Mouse (Mus musculus) lung, adult 18-20 months (tissue): Measurements from ENCODE around the gene Cbfb.
"Not testable (repeated sequence)": the region's sequence is repeated elsewhere in the genome, so short reads cannot be mapped to it uniquely, and the experiment has no call there.

Experiments
- DNase-seq, 2 experiments: peaks; one replicate each; pipeline ENCODE4 v3.0.0; 2022; ENCODE audit warnings: mixed read lengths in 2 of 2

Cbfb gene

GRCm38 (mm10) chr8:105170381-105171115 is at the start of gene Cbfb:
Gene Cbfb, plus strand, starts transcription at chr8:105170674.
- peak; percentile 98 for DNase-seq

DNA sequence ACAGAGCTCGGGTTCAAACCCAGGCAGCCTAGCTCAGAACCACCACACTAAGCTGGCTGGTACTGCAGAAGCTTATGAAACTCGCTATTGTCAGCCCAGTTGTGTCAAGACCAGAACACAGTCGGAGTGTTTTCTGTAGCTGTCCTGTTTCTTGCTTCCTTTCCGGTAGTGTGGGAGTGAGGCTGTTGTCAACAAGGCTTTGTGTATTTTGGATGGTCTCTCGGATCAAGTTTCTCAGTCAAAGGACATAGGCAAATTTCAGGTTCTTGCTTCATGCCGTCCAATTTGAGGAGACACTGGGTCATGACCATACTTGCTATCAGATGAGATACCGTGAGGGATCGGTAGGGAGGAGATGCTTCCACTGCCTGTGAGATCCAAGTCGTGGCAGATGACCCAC is 40.6 kb upstream of the Cbfb start:
- DNase-seq: no peak

DNA sequence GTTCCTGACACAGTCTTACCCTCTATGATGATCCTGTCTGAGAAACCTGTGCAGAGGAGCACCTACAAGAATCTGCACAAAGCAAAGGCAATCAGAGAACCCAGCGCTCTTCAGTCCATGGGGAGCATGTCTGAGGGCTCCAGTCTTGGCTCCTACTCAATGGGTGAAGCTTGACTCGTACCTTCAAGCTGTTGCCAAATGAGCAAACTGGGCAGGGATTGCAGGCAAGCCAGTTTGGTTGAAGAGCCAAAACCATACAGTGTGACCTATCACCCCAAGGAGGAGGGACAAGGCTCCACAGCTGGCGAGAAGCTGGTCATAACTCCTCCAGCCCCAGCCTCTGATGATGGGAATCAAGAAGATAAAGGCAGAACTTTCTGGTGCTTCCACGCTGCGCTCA is 39.0 kb upstream of the Cbfb start, which contains the start of gene Ces4a:
Gene Ces4a (plus strand): TSS at position 292 of the 400 bp plus-strand sequence.
- no peak for DNase-seq

DNA sequence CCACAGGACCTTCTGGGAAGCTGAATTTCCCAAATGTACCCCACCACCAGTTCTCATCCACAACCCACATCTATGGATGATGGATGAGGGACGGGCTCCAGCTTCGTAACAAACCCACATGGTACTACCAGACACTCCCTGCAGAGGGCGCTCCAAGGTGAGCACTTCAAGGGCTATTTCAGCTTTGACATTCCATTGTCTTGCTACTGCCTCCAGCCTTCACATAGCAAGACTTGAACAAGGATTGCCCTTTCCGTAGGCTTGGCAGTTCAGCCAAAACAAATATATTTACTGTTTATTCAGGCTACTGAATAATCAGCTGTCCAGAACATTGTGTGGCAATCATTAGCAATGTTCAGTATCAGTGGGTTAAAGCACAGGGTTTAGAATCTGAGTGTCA is 32.1 kb upstream of the Cbfb start:
- DNase-seq: peak; percentile 79 to 84

DNA sequence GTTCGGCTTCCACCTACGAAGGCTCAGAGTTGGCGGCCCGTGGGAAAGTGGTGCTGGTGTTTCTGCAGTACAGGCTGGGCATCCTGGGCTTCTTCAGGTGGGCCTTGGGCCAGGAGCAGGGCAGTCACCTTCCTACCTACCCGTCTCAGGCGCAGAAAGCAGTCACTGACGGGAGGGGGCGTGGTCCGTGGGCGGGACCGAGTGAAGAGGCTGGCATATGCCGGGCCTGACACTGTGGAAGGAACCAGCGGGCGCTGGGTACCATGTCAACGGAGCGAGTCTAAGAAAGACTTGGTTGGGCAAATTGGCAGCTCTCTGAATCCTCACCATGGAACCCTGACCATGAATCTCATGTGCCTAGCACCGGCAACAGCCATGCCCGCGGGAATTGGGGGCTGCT is 28.1 kb upstream of the Cbfb start:
- no peak for DNase-seq

GRCm38 (mm10) chr8:105151654-105152053 is 18.8 kb upstream of the Cbfb start:
- no peak for DNase-seq

DNA sequence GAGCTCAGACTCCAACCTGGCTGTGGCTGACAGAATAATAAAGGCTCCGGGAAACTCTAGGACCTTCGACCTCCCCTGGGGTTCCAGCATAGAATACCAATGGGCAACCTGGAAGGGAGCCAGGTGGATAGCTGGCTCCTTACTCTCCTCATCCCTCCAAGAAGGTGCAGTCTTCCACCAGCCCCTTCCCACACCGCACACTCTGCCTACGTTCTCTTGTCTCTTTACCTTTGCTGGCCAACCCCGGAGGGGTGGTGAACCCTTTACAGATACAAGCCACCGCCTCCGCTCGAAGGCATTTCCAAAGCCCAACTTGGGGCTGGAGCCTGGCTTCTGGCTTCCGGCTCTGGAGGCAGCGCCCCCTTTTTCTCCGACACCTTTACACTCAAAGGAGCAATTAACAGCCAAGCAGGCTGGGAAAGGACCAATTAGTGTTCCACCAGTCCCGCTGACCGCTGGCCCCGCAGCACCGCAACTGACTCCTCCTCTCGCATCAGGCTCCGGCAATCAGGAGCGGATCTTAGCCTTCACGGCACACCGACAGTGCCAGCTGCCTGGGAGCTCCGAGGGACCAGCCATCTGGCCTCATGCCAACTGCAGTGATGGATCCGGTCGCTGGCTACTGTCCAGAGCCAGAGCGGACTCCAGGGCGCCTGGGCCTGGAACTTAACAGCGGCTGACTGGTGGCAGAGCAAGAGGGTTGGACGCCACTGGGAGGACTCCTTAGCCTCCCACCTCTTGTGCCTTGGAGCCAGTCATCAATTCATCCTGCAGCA is 17.7 kb upstream of the Cbfb start:
- peak; percentile 65 to 77 for DNase-seq

GRCm38 (mm10) chr8:105154316-105154715 is 16.2 kb upstream of the Cbfb start:
- DNase-seq: no peak

GRCm38 (mm10) chr8:105155091-105155745 is 15.3 kb upstream of the Cbfb start:
- no peak for DNase-seq

- peak; percentile 58 to 64 for DNase-seq
Observed at GRCm38 (mm10) chr8:105157555-105157954, 12.9 kb upstream of the Cbfb start.

DNA sequence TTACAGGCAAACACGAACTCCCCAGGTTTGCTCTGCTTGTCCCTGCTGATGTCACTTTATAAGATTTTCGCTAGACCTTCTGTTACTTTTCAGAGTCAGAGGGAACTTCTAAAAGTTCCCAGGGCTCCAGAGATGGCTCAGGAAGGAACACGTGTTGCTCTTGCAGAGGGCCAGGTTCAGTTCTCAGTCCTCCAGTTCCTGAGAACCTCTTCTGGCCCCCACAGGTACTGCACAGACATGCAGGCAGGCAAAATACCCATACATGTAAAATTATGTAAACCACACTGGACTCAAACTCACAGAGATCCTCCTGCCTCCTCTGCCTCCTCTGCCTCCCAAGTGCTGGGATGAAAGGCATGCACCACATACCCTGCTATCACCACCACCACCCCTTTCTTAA is 12.4 kb upstream of the Cbfb start:
- no peak for DNase-seq

DNA sequence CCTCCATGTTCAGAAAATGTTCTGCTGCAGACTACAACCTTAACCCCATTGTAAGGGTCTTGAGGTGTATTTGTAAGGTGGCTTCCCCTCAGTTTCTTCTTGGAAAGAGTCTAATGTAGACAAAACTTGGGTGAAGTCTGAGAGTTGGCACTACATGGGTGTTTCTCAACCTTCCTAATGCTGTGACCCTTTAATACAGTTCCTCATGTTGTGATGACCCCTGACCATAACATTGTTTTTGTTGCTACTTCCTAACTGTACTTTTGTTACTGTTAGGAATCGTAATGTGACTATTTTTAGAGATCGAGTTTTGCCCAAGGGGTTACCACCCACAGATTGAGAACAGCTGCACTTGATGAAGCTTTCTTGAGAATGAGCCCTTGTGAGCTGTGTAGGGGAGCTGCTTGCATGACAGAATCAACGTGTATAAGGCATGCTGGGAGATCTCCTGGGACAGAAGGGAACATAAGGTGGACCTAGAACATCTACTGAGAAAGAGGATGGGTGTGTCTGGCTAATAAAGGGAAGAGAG is 9.3 kb upstream of the Cbfb start:
- no peak for DNase-seq

DNA sequence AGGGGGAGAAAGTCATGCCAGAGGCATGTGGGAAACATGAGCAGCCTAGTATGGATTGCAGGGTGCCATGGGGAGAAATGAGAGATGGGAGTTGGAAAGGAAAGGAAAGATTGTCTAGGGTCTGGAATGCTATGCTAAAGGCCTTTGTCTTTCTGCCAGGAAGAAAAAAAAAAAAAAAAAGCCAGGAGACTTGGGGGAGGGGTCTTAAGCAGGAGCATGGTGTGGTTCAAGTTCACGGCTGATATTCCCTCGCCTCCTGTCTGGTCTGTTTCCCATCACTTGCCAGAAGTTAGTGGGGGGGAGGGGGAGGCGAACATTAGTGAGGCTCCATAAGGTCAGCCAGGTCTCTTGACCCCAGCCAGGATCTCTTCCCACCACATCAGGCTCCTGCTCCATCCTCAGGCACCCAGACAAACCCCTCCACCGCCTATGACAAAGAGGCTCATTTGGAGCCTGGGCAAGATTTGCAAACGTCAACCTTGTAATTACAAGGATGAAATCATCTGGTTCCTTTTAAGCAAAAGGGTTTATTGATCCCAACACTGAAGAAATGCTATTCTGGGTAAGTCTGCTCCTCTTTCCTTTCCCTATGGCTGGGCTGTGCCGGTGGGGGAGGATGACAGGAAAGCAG is 6.1 kb upstream of the Cbfb start:
- no peak for DNase-seq

DNA sequence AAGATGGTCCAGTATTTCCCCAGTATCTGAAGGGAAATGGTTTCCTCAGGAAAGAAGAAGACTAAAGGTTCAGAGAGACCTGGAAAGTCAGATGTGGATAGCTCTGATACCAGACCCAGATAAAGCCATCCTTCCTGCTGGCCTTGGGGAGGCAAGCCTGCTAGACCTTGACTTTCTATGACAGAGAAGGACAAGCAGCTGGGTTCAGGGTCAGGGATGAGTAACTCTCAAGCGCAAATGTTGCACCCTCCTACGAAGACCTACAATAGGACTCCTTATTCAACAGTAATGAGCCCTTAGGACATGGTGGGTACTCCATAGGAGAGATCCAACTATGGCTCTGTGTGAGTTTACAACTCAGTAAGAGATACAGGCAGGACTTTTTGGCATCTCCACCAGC is 5.3 kb upstream of the Cbfb start:
- DNase-seq: no peak

- no peak for DNase-seq
Observed at GRCm38 (mm10) chr8:105167116-105167515, 3.4 kb upstream of the Cbfb start.

GRCm38 (mm10) chr8:105169582-105169981 is 892 bp upstream of the Cbfb start:
- no peak for DNase-seq

DNA sequence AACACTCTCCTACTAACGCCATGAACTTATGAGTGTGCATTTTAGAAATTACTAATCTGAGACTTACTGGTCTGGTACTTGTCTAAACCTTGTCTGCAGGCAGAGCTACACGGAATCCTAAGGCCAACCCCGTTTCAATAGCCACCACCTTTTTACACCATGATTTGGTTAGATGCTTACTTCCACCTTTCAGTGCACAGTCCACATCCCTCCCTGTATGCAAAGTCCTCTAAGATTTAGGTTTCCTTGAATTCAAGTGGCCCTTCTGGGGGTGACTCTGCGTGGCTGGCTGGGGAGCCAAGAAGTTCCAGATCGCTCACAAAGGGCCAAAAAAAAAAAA is 463 bp upstream of the Cbfb start:
- no peak for DNase-seq

DNA sequence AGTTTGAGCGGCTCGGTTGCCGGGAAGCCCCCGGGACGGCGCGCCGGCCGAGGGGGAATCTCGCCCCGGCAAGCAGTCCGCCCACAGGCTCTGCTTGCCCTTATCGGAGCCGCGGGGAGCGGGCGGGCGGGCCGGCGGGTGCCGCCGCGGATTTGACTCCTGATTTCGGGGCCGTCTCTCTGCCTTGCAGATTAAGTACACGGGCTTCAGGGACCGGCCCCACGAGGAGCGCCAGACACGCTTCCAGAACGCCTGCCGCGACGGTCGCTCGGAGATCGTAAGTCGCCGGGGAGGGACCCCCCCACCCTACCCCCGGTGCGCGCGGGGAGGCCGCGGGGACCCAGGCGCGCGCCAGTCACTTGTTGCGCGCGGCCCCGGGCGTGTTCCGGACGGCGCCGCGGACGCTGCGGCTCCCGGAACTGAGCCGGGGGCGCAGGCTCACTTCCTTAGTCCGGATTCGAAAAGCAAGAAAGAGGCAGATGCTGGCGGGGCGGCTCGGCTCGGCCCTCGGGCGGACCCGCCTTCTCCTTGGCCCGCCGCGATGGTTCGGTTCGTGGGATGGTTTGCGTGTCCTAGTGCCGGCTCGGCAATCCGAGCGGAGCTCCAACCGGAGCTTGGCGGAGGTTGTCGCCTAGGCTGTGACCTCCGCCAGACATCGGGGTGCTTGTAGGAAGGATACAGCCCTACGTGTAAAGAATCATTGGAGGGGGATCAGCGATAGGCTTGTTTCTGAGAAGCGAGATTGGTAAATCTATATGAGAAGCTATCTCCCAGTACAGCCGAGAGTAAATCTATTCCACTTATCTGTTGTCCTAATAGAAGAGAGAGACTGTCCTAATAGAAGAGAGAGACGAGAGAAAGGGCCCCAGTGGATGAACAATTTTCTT is 885 bp downstream of the Cbfb start:
- peak; percentile 68 to 72 for DNase-seq

GRCm38 (mm10) chr8:105172003-105172362 is 1.5 kb downstream of the Cbfb start:
- DNase-seq: no peak

DNA sequence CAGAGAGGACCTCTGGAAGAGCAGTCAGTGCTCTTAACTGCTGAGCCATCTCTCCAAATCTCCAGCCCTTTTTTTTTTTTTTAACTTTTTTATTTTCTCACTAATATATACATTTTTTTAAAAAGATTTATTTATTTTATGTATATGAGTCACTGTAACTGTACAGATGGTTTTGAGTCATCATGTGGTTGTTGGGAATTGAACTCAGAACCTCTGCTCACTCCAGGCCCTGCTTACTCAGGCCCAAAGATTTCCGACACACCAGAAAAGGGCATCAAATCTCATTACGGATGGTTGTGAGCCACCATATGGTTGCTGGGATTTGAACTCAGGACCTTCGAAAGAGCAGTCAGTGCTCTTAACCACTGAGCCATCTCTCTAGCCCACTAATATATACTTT is 4.8 kb downstream of the Cbfb start:
- not testable (repeated sequence) for DNase-seq

- no peak for DNase-seq
Observed at GRCm38 (mm10) chr8:105178211-105178800, 7.8 kb downstream of the Cbfb start.

DNA sequence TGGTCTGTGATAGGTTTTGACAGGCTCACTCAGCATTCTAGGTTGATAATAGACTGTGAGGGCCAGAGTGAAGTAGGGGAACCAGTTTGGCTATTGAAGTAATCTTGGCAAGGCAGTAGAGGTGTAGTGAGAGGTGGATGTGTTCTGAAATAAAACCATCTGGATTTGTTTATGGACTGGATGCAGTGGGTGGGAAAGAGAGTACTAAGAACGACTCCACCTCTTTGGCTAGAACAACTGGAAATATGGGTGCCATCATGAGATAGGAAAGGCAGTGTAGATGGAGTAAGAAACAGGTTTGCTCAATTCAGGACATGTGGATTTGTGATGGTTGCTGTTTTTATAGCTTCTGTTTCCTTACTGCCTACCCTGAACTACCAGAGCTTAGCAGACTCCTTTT is 11.7 kb downstream of the Cbfb start:
- DNase-seq: no peak
